Mouse (Mus musculus) cortical plate, adult 2 months (tissue): ENCODE measurements around the gene Fcgr2b. TPM values are rescaled to one million over a fixed set of nuclear protein-coding genes. Genes with fewer than 3 reads are reported as not detected.

Source experiments
- H3K27ac ChIP-seq: fragments of 200-500 bp; 2 replicates; pipeline ENCODE4 v1.5.1; 2012; ENCODE audit warnings: low read length, control low read depth, inconsistent platforms; ENCODE audit not compliant: insufficient read depth
- H3K4me1 ChIP-seq: fragments of 200-500 bp; 2 replicates; pipeline ENCODE4 v1.6.1; 2011; ENCODE audit warnings: low read length; ENCODE audit not compliant: control insufficient read depth, insufficient read depth
- H3K4me3 ChIP-seq: fragments of 200-500 bp; 2 replicates; pipeline ENCODE4 v1.5.1; 2011; ENCODE audit warnings: mild to moderate bottlenecking, low read length, control low read depth; ENCODE audit not compliant: insufficient read depth
- CTCF ChIP-seq: fragments of 200-500 bp; IDR thresholded peaks from 2 replicates; pipeline ENCODE4 v1.5.1; 2011; ENCODE audit warnings: mild to moderate bottlenecking, control low read depth, low read length; ENCODE audit not compliant: insufficient read depth; ENCODE audit errors: extremely low read depth
- POLR2A ChIP-seq: fragments of 200-500 bp; IDR thresholded peaks from 2 replicates; pipeline ENCODE4 v1.6.1; 2011; ENCODE audit warnings: mild to moderate bottlenecking, low read length, control low read depth; ENCODE audit not compliant: insufficient read depth; ENCODE audit errors: extremely low read depth
- polyA plus RNA-seq: library from polyadenylated mRNA; depleted of rRNA; stranded (reverse); fragments of >200 nt; gene quantifications from 2 replicates; pipeline ENCODE4 v1.2.3, GENCODE M21; 2012; rRNA removed

Gene Fcgr2b
- 6.1 and 6.4 TPM in 2 replicates for polyA plus RNA-seq

DNA sequence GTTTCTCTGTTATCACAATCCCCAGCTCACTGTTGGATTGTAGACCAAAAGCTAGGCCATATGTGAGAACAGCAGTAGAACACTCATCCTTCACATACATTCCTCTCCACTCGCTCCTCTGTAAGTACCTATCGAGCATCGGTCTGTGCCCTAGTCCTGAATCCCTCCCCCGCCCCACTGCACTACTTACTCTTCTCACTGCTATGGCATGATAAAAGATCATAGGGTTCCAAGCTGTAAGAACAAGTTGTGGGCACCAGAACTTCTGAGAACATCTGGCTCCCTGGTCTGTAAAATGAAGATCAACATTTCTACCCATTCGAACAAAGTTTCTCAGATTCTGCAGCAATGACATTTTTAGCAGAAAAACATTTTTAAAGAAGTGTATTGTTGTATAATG lies at the start of gene Fcgr2b:
Gene Fcgr2b (minus strand): TSS at position 101 of the 400 bp plus-strand sequence.
- TF ChIP-seq CTCF (no peak), POLR2A (no peak)
- Histone ChIP-seq H3K4me3 (no peak within 1 kb of the TSS; the same call in 1 of the 2 replicates), H3K27ac (no peak within 1 kb of the TSS), H3K4me1 (no peaks in the 10 kb centered on the region)

DNA sequence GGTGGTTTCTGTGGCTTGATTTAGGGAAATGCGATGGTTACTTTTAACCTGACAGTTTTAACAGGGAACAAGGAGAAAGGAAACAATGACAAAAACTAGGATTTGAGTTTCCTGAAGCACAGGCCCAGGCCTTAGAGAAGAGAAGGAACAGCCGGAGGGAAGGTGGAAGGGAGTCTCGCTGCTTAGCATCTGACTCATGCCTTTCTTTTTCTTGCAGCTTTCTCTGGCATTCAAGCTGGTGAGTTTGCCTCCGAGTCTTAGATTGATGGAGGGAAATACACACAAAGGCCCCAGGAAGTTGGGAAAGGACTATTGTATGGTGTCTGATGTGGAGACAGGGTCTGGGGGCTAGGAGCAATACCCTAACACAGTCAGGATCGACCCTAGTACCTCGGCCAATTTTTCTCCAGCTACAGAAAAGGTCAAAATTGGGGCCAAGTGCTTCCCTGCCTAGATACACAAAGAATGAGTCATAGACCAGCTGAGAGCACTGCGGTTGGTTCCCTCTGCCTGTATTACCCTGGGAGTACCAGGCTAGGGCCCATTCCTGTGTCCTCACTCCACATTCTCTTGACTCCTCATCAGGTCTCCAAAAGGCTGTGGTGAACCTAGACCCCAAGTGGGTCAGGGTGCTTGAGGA lies 43.1 kb upstream of the Fcgr2b start:
- Histone ChIP-seq H3K4me3 (no peak overlapping the region), H3K4me1 (no peaks in the 10 kb centered on the region), H3K27ac (no peak overlapping the region)
- no peak for TF ChIP-seq POLR2A
- TF ChIP-seq CTCF, result no peak

DNA sequence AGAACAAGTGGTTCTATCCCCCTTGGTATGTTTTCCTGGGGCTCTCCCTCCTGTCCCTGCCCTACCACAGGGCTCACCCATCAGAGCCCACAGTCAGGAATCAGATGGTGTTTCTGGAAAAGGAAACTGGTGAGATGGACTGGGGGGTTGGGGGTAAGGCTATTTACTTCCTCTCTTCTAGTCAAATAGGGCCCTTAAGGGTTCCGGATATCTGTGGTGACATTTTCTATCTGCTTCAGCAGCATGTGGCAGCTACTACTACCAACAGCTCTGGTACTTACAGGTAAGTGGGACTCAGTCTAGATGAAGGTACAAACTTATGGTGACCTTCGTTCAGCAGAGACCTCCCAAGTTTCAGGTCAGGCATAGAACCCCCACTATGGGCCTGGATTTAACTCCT lies 42.4 kb upstream of the Fcgr2b start, which contains the start of gene Fcgr4:
Gene Fcgr4 (plus strand): TSS at position 184 of the 400 bp plus-strand sequence.
- TF ChIP-seq POLR2A (no peak), CTCF (no peak)
- no peaks in the 10 kb centered on the region for H3K4me1 ChIP-seq
- no peak within 1 kb of the TSS for H3K27ac ChIP-seq
- H3K4me3 ChIP-seq, result no peak within 1 kb of the TSS

DNA sequence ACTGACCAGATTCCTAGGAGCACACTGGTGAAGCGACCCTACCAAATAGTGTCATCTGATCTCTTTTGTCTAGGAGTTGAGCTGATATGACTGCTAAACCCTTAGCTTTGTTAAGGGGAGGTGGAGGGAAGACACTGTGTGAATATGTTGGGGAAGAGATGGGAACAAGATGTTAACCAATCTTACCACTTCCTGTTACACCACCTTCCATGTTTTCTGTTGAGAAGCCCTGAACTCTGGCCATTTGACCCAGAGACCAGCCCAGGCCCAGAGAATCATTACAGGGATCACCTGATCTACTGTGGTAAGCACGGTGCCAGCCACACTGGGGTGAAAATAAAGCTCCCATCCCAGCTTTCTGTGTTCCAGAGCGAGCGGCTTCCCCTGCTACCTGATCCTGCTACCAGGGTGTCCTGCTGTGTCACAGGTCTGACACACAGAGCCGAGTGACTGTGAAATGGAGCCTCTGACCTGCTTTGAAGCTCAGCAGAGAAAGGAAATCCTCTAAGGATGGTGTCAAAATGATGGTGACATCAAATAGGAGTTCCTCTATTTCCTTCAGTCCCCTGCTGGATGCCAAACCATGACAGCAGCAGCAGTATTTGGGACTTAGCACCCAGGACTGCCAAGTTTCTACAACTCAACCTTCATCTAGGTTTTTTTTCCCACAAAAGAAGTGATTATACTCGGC lies 41.3 kb upstream of the Fcgr2b start:
- H3K4me3 ChIP-seq, result no peak overlapping the region
- H3K4me1 ChIP-seq, result no peaks in the 10 kb centered on the region
- TF ChIP-seq POLR2A, result no peak
- no peak for TF ChIP-seq CTCF
- H3K27ac ChIP-seq, result no peak overlapping the region

DNA sequence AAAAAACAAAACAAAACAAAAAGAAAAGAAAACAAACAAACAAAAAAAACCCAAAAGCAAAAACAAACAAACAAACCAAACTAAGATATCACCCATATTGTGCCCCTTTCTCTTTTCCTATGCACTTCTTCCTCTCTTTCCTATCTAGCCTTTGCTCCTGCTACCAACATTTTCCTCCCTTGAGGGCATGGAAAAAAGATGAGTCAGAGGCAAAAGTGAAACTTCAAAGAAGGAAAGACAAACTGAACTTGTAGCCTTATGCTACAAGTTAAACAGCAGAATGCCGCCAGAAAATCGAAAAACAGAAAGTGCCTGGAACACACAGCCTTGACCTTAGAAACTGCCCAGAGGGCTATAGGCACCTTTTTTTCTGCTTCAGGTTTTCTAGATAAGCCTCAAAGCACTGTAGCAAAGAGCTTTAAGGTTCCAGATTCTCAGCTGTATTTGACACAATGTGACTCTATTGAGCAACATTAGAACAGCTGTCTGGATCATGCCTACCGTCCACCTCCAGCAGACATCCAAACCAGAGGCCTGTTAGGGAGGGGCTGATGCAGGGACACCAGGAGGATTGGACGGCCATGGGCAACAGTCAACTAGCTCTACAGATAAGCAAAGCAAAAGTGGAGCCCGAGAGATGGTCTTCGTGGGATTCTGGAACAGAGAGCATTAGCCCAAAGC lies 40.5 kb upstream of the Fcgr2b start:
- H3K4me1 ChIP-seq, result no peaks in the 10 kb centered on the region
- TF ChIP-seq CTCF, result no peak
- no peak for TF ChIP-seq POLR2A
- no peak overlapping the region for H3K27ac ChIP-seq
- H3K4me3 ChIP-seq, result no peak overlapping the region

DNA sequence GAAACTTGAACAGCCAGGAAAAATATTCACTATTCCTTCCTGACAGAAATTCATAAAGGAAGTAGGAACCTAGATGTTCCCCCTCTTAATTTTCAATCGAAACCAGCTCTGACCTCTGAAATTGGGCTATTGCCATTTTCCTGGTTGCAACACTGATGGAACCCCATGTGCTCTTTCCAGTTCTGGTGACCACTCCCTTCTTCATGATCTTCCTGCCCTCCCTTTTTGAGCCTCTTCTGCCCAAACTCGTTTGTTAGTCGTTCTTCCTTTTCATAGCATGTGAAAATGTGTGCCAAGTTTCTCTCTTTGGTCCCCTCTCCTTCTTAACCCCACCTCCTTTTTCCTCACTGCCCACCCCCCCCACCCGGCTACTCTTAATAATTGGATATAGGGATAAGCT lies 35.4 kb upstream of the Fcgr2b start:
- Histone ChIP-seq H3K4me3 (no peak overlapping the region), H3K4me1 (no peaks in the 10 kb centered on the region), H3K27ac (no peak overlapping the region)
- TF ChIP-seq POLR2A (no peak), CTCF (no peak)

DNA sequence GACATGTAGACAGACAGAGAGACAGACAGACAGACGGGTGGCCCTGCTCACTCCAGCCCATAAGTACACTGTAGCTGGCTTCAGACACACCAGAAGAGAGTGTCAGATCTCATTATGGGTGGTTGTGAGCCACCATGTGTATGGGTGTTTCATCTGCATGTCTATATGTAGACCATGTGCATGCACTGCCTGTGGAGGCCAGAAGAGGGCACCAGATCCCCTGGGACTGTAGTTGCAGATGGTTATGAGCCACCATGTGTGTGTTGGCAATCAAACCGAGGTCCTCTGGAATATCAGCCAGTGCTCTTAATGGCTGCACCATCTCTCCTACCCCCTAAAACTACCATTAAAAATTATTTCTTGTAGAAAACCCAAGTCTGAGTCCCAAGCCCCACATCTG lies 30.6 kb upstream of the Fcgr2b start:
- no peak overlapping the region for H3K4me3 ChIP-seq
- no peaks in the 10 kb centered on the region for H3K4me1 ChIP-seq
- TF ChIP-seq POLR2A (no peak), CTCF (0 out of 2 replicates have a peak, but pooled peaks have one; percentile 4)
- no peak overlapping the region for H3K27ac ChIP-seq

DNA sequence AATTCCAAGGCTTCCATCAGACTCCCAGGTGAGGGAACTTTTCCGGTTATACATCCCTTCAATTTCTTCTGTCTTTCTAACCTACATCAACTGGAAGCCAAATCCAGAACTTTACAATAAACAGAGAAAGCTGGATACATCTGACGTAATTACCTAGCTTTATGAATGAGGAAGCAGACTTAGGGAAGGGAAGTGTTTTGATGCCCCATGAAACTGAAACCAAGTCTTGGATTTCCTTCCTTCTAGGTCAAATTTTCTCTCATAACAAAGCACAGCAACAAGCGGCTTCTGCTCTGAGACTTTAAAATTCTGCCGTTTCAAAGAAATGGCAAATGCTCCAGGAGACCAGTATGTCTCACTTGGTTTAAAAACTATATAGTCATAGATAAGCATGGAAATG lies 30.0 kb upstream of the Fcgr2b start:
- Histone ChIP-seq H3K27ac (no peak overlapping the region), H3K4me1 (no peaks in the 10 kb centered on the region), H3K4me3 (no peak overlapping the region)
- TF ChIP-seq CTCF (no peak), POLR2A (no peak)

DNA sequence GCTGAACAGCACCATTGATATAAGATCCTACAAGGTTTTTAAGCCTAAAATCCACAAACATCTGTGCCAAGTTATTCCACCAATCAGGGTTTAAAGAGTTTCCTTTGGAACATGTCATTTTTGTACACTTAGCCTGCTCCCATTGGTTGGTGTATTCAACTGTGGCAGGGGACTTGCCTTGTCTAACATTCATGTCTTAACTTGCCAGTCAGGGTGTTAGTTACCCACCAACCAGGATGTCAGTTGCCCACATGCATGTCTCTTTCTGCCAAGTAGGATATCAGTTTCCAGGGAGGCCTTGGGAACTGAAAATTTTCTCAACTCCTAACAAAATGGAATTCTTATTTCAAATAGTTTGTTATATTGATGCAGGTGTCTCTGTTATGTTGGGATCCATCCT lies 29.2 kb upstream of the Fcgr2b start:
- Histone ChIP-seq H3K27ac (no peak overlapping the region), H3K4me1 (no peaks in the 10 kb centered on the region), H3K4me3 (no peak overlapping the region)
- TF ChIP-seq POLR2A, result no peak
- TF ChIP-seq CTCF, result no peak

DNA sequence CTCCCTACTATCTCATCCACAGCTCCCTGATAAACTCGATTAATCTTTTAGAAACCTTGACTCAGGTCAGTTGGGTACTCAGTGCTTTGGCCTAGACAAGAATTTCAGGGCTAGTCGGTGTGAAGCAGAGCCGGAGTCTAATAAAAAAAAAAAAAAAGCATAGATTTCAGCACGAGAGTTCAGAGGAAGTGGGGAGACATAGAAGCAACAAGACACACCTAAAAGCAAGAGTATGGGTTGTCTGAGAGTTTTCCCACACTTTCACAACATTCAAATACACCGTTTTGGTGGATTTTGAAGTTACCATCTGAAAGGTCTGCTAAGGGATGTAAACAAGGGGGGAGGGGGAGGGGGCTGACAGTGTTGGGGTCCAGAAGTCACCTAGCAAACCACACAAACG lies 28.7 kb upstream of the Fcgr2b start:
- Histone ChIP-seq H3K4me3 (no peak overlapping the region), H3K4me1 (no peaks in the 10 kb centered on the region), H3K27ac (no peak overlapping the region)
- TF ChIP-seq CTCF (no peak), POLR2A (no peak)
